Mouse (Mus musculus): ENCODE measurements around the gene BC025920.

The BC025920 gene

DNA sequence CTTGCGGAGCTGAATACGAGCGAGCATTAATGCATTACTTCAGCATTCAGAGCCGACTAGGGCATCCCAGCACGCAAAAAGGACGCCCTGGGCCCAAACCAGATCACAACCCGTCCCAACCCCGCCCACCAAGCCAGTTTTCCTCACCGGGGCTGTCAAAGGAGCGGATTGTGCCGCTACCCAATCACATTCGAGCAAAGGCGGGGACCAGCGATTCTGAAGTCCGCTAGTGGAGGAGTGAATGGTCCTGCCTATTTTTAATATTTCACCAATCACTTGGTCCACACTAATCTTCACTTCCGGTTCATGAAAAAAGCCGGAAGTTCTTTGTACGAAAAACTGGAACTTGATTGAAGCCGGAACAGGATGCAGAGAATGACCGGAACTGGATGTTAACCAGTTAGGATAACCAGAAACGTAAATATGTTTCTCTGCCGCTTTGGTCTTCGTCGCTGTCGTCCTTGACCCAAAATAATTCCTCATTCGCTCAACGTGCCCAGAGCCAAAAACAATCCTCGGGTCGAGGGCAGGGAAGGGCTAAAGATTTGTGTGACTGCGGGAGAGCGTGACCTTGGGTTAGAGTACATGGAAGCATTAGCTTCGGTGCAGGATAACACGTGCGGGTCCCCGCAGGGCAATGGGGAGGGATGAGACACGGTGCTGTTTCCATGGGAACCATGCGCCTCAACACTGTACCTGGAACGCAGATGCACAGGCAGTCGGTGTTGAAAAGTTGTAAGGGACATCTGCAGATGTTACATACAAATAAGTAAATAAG lies at the start of gene BC025920:
BC025920 (plus strand) TSS at position 297 of the 778 bp plus-strand sequence.
- DNase-seq (ENCODE audit: low spot score in 2 of 2), result peak; percentile 89 to 95

DNA sequence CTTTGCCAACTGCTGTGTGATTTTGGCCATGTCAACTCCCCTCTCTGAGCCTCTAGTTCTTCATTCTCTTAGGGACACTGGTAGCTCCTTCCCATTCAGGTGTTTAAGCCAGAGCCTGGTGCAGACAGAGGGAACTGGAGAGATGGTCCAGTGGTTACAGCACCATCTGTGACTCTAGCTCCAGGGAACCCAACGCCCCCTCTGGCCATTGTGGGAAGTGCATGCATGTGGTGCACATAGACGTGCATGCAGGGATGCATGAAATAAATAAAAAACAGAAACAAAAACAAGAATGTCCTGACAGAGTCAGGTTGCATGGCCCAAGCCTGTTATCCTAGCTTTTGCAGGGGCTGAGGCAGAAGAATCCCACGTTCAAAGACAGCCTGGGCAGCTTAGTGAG lies 49.8 kb upstream of the BC025920 start:
- no peak for DNase-seq (ENCODE audit: low spot score in 2 of 2)

DNA sequence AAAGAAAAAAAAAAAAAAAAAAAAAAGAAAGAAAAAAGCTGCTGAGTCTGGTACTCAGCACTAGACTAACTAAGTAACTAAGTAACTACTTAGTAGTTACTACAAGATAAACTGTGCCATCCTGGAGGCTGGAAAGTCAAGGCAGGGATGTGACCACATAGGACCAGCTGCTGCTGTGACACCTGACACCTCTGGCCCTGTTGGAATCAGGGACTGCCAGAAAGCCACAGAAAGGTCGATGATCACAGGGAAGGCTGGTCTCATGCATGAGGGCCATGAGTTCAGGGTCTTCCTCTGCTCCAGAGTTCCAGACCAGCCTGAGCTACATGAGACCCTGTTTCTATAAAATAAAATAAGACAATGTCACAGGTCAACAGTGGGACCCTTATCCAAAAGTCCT lies 48.6 kb upstream of the BC025920 start:
- no peak for DNase-seq (ENCODE audit: low spot score in 2 of 2)

DNA sequence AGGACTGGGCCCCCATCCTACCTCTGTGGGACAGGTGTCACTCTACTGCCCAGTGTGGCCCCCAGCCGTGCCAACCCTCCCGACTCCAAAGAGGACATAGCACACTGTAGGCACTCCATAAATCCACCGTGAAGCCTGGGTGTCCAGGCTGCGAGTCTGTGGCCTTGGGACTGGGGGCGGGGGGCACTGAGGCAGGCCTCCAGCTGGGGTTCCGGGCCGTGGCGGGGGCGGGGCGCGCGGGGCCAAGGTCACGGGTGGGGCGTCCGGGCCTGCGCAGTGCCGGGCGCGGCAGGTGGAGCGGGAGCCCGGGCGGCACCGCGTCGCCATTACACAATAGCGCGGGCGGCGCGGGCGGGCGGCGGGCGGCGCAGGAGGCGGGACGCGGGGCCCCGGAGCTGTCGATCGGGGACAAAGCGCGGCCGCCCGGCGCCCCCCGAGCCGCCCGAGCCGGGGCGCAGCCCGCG lies 46.9 kb upstream of the BC025920 start, which contains the start of gene Aes:
Aes (plus strand) TSS at position 326 of the 464 bp plus-strand sequence.
- DNase-seq (ENCODE audit: low spot score in 2 of 2), result peak; percentile 69 to 83

DNA sequence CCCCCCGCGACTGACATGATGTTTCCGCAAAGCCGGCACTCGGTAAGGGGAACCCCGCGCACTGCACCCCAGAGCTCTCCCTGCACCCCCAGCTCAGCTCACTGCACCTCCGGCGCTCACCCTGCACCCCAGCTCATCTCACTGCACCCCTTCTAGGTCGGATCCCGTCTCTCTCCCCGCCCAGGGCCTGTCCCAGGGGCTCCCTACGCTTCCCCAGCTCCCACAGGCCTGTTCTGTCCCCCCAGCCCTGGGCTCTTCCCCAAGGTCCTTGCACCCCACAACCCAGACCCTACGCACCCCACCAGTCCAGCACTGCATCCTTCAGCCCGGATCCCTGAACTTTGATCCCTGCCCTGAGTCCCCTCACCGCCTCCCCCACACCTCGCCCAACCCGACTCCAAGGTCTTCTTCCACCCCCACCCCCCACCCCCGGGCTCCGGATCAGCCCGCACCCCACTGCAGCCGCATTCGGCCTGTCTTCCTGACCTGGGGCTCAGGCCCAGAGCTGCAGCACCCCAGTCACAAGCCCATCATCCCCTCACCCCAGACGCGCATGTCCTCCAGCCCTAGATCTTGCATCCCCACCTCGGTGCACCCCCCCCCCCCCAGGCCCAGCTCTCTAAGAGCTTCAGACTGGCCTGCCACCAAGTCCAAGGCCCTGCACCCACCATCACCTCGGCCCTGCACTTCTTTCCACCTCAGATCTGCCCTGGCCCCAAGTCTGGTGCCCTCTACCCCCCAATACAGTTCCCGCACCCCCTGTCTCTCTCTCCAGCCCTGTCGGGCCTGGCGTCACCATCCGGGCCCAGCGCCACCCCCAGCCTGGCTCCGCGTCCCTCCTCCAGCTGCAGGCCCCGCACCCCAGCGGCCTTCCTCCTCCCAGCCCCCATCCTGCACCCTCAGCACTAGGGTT lies 46.2 kb upstream of the BC025920 start:
- DNase-seq (ENCODE audit: low spot score in 2 of 2), result peak in 1 of 2 experiments; percentile 72

DNA sequence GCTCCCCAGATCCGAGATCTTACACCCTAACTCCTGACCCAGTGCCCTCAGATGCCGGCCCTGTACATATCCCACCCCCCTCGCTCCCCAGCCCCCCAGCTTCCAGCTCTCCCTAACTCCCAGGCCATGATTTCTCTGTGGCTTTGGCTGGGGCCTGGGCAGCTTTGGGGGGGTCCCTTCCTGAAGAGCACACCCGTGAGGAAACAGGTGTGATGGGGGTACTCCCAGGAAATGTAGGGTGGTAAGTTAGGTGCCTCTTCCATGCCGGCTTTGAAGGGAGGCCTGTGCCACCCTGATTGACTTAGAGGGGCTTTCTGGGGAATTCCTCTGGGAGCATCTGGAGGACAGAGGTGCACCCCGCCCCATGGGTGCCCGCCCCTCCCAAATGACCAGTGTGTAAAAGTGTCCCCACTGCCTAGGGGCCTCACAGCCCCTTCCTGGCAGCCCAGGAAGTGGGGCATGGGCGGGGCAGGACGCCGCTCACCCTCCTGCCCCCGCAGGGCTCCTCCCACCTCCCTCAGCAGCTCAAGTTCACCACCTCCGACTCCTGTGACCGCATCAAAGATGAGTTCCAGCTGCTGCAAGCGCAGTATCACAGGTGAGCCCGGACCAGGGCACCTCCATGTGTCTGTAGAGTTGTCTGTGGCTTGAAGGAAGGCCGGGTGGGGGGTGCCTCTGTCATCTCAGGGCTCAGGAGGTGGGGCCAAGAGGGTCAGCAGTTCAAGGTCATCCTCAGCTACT lies 45.2 kb upstream of the BC025920 start:
- DNase-seq (ENCODE audit: low spot score in 2 of 2), result no peak

DNA sequence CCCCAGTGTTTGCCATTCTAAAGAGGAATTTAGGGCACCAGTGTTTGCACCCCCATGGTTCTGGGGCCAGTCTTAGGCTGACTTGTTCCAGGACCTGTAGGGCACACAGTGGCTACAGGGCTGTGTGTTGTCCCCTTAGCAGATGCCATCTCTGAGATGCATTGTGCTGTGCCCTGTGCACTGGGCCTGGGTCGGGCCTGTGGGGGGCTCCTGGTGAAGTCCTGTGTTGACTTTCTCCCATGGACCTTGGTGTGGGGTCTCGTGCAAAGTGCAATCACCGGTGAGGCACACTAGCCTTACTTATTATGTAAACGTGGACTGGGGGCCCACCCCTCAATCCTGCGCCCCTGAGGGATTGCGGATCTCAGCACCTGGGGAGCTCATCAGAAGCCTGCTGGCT lies 43.7 kb upstream of the BC025920 start:
- no peak for DNase-seq (ENCODE audit: low spot score in 2 of 2)

DNA sequence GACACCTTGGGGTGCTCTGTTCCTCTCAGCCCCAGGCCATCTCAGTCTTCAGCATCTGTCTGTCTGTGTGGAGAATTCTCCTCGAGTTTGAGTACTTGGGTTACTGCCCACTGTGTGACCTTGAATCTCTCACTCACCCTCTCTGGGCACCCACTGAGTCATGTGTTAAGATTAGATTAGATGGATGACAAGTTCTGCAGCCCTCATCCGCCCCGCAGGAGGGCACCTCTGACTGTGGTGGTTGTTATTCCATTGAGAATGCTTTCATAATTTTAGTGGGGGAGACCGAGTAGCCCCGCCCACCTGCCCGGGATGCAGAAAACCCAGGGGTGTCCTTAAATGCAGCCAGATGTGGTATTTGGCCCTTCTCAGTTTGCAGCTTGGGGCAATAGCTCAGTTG lies 42.6 kb upstream of the BC025920 start:
- DNase-seq (ENCODE audit: low spot score in 2 of 2), result no peak

DNA sequence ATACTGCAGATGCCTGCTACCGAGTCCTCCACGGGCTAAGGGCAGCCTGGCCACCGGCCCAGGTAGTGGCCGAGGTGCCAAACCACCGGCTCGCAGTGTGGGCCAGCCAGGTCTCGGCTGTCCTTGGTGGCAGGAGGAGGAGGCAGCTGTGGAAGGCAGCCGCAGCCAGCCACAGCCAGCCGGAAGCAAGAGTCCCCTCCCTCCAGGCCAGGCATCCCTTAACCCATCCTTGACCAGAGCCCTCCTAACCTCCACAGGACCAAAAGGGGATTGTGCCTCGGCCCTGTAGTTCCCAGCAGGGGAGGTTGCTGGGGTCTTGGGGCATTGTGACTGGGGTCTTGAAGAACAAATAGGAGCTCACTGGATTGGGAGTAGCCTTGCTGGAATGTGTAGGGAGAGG lies 41.9 kb upstream of the BC025920 start:
- no peak for DNase-seq (ENCODE audit: low spot score in 2 of 2)

DNA sequence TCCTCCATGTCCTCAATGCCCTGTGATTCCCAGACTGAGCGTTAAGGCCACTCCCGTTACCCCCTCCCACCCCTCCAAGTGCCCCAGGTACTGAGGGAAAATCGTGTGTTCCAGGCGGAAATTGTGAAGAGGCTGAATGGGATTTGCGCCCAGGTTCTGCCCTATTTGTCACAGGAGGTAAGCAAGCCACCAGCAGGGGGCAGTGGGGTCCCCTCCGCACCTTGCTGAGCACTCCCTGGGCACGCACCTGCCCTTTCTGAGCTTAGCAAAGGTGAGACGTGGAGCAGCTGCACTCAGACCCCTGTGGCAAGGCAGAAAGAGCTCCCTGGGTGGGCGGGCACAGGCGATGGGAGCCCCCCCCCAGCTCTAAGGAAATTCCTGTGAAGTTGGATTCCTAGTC lies 41.3 kb upstream of the BC025920 start:
- no peak for DNase-seq (ENCODE audit: low spot score in 2 of 2)

DNA sequence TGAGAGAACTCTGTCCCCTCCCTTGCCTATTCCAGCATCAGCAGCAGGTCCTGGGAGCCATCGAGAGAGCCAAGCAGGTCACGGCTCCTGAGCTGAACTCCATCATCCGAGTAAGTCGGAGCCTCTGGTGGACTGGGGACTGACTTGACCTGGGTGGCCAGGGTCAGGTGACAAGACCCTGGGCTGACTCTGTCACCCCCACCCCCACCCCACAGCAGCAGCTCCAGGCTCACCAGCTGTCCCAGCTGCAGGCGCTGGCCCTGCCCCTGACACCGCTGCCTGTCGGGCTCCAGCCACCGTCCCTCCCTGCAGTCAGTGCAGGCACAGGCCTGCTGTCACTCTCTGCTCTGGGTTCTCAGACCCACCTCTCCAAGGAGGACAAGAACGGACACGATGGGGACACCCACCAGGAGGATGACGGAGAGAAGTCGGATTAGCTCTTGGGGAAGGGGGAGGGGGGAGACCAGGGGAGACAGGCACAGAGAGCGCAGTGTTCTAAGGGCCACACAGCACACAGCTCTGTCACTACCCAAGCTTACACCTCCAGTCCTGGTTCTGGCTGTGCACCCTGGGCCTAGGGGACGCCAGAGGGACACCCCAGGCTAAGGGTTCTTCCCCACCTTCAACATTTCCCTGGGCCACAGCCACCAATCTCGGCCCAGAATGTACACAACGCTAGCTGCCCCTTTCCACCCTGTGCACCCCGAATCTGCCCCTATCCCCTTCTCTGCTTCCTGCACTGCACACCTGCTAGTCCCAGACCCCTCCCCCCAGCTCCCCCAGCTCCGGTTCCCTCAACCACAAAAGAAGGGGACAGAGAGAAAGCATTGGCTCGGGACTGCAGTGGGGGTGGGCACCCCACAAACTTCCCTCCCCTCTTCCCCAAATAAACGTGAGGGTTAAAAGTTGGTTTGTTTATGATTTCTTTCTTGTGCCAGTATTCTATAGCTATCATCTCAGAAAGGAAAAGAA lies 40.5 kb upstream of the BC025920 start:
- DNase-seq (ENCODE audit: low spot score in 2 of 2), result no peak

DNA sequence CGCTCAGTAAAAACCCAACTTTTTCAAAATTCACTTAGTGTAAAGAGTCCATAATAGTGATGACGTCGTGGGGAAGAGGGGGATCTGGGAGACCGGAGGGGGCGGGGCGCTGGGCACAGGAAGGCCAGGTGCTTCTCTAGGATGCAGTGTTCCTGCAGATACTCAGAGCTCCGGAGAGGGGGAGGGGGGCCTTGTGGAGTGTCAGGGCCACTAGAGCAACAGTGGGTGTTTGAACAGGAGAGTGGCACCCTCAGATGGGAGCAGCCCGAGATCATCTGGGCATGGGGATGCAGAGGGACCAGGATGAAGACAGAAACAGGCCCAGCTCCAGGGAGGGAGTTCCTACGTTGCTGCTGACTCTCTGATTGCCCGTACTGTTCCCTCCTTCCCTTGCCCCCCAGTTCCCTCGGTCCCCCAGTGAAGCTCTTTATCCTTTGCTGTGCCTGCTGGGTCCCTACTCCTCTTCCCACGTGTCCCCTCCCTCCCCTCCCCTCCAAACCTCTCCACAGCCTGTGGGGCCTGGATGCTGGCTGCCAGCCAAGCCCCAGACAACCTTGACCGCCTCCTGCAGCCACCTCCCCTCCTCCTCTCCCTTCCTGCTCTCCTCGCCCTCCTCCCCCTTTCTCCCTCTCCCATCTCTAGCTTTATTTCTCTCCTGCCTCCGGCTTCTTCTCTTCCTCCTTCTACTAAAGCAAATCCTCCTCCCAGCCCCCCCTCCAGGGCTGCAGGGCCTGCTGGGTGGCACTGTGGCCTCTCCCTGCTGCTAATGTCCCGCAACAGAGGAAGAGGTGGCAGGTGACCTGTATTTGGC lies 37.5 kb upstream of the BC025920 start:
- no peak for DNase-seq (ENCODE audit: low spot score in 2 of 2)

DNA sequence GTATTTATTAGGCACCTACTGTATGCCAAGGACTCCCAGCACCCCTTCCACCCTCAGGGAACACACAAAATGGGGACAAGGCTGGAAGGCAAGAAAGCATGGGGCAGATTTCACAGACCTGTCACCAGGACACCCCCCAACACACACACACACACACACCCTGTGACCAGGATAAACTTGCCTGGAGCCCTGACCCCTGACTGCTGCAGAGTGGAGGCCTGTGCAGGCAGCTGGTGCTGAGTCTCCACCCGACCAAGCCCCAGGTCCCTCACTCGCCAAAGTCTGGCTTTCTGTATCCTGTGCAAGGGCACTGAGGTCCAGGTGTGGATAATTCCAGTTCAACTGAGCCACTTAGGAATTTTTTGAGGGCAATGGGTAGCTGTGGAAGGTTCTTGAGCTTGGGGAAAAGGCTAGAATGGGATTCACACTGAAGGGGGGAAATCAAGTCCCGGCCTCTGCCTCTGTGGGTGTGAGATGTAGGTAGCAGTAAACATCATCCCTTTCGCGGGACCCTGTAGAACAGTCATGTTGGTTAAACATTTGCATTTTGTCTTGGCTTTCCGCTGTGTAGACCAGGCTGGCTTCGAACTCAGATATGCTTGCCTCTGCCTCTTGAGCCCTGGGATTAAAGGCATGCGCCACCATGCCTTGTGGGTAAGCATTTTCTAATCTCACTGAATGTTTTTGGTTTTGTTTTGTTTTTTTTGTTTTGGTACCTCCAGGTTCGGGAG lies 36.4 kb upstream of the BC025920 start:
- no peak for DNase-seq (ENCODE audit: low spot score in 2 of 2)

DNA sequence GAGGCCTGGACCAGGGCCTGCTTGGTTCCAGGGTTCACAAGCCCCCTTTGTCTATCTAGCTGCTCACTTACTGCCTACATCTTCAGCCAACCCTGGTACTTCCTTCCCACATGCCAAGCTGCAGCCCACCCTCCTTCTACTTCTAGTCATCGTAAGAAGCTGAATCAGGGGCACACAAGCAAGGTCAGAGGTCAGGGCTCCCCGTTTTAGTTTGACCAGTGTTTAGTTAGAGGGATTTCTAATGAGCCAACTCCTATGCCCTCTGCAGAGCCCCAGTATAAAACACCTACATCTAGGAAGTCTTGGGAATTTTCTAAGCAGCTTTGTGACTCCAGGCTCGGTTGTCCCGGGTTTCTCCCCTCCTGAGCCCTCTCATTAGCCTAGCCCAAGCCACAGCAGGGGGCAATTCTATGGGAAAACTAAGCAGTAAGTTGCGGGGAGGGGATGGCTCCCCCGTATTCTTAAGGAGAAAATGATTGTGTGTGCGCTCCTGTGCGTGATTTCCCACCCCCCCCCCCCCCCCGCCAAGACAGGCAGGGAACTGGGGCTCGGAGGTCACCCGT lies 35.8 kb upstream of the BC025920 start:
- DNase-seq (ENCODE audit: low spot score in 2 of 2), result no peak

DNA sequence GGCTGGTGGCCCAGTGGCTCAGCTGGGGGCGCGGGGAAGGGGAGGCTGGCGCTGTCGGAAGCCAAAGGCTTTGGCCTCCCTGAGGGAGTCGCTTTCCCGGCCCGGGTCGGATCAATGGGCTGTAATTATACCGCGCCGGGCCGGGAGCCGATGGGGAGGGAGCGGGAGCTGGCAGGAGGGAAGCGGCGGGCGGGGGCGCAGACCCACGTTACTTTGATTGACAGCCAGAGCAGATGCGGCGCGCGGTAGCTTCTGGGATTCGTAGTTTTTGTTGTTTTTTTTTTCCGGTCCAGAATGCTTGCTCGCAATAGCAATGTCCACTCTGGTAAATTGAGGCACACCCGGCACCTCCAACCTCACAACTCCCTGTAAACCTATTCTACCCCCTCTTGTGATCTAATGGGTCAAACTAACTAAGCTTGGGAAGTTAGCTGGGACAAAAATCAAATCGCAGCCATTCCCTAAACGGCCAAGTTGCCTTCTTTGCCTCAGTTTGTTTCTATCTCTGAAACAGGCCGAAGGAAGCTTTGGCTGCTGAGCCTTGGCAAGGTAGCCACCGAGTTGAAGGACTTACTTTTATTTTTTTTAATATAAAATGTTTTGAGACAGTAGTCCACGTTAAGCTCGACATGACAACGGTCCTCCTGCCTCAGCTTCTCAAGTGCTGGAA lies 35.1 kb upstream of the BC025920 start:
- DNase-seq (ENCODE audit: low spot score in 2 of 2), result peak; percentile 86 to 92

DNA sequence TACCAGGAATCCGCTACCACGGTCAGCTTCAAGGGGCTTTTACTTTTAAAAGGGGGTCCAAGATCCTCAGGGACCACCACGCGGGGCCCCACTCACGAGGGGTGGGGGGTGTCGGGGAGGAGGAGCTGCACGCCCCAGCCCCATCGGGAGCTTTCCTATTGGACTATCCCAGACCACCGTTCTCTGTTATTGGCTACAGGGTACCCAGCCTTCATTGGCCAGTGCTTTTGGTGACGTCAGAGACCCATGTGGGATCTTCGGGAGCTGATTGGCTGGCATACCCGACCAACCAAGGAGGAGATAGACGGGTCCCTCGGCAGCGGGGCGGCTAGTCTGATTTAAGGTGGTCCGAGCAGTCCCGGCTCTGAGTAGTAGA lies 34.6 kb upstream of the BC025920 start:
- DNase-seq (ENCODE audit: low spot score in 2 of 2), result peak; percentile 97 to 99

DNA sequence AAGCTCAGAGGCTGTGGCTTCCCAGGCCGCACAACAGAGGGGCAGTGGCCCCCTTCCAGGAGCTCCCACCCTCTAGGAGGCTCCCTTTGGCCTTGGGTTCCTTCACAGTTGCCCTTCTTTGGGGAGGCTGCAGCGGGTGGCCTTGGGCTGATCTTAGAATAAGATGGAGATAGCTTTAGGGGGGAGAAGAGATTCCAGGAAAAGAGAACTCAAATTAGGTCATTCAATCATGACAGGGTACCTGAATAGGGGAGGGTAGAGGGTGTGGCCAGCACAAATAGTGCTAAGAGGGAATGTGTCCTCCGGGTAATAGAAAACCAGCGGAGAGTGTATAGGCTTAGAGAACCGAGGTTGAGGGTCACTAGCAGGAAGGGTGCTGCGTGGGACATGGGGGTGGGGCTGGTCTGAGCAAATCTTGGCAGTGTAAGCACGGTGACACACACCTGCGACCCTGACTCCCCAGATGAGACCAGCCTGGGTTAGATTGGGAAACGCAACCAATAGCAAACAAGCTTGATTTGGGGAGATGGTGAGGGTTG lies 33.9 kb upstream of the BC025920 start:
- no peak for DNase-seq (ENCODE audit: low spot score in 2 of 2)

DNA sequence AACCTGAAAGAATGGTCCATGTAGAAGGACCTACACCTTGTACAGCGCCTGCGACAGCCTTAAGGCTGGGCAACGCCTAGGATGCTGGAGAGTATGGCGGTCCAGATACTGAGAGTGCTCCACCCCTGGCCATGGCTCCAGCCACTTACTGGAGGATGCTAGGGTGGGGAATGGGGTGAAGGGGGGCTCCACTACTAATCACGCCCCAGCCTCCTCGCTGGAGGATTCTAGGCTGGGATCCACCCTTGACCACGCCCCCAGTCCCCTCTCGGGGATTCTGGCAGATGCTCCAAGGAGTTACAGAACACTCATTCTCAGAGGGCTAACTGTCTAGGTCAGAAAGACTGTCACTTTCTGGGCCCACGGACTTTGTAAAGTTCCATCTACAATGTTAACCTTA lies 33.1 kb upstream of the BC025920 start:
- DNase-seq (ENCODE audit: low spot score in 2 of 2), result peak; percentile 38 to 68
